Mouse (Mus musculus) CH12.LX (cell line): ENCODE measurements at regions not wholly inside any gene's neighbourhood (a gene's known extent, or its start where the extent isn't known, plus 50 kb on each side); places are given as distances from the start of the nearest gene placed in this dataset.

ENCODE experiments used
- CTCF ChIP-seq, 2 experiments: IDR thresholded peaks in 1 of 2; conservative IDR thresholded peaks in 1 of 2; 2 replicates each; pipeline ENCODE4 v1.5.1; 2011 to 2012; ENCODE audit warnings: low read depth in 2 of 2, low read length in 2 of 2, improper control_type of control experiment in 1 of 2, inconsistent platforms in 1 of 2, mild to moderate bottlenecking in 1 of 2, moderate library complexity in 1 of 2
- E2F4 ChIP-seq: IDR thresholded peaks from 2 replicates; pipeline ENCODE4 v1.6.1; 2011; ENCODE audit warnings: low read depth, low read length, improper control_type of control experiment; ENCODE audit not compliant: insufficient replicate concordance
- JUN ChIP-seq: IDR thresholded peaks from 2 replicates; pipeline ENCODE4 v1.6.1; 2011; ENCODE audit warnings: low read depth, mild to moderate bottlenecking, low read length, improper control_type of control experiment, moderate library complexity; ENCODE audit not compliant: insufficient read depth
- MAFK ChIP-seq: IDR thresholded peaks from 2 replicates; pipeline ENCODE4 v1.6.1; 2011; ENCODE audit warnings: low read length, improper control_type of control experiment; ENCODE audit not compliant: insufficient replicate concordance
- MAX ChIP-seq: IDR thresholded peaks from 2 replicates; pipeline ENCODE4 v1.6.1; 2011; ENCODE audit warnings: low read length, improper control_type of control experiment
- NELFE ChIP-seq: IDR thresholded peaks from 2 replicates; pipeline ENCODE4 v1.6.1; 2011; ENCODE audit warnings: low read depth, low read length, improper control_type of control experiment
- POLR2A ChIP-seq: IDR thresholded peaks from 2 replicates; pipeline ENCODE4 v1.6.1; 2011; ENCODE audit warnings: low read depth, mild to moderate bottlenecking, improper control_type of control experiment, low read length
- ZC3H11A ChIP-seq: IDR thresholded peaks from 2 replicates; pipeline ENCODE4 v1.6.1; 2012; ENCODE audit warnings: low read depth, mild to moderate bottlenecking, inconsistent platforms, low read length, improper control_type of control experiment

GRCm38 (mm10) chr11:79802566-79802965 is 159.6 kb downstream of the Utp6 start:
- TF ChIP-seq NELFE (no peak), CTCF (conservative IDR thresholded peaks at IDR 0.05 in 1 of 2, IDR thresholded peaks at IDR 0.05 in 1 of 2; ENCODE audit: low read depth in 2 of 2, low read length in 2 of 2) (no peak), ZC3H11A (no peak), MAX (no peak), POLR2A (no peak), E2F4 (no peak), JUN (no peak), MAFK (no peak)
